Mouse (Mus musculus) left cerebral cortex, postnatal 14 days (tissue): ENCODE data around the gene Hdgf. TPM values are rescaled to one million over a fixed set of nuclear protein-coding genes. Genes with fewer than 3 reads are reported as not detected.
"Not testable (repeated sequence)": the region's sequence is repeated elsewhere in the genome, so short reads cannot be mapped to it uniquely, and the experiment has no call there.

Experiments used
- DNase-seq, 2 experiments: peaks; one replicate each; pipeline ENCODE4 v3.0.0; 2021 to 2022; ENCODE audit warnings: low spot score in 2 of 2, mixed read lengths in 1 of 2
- intact Hi-C: fragments of 180-260 bp; cut with DNase I; formaldehyde crosslinking; loops from one replicate; pipeline ENCODE4 v1.15.1; 2025
- long read RNA-seq, 2 experiments: library from polyadenylated mRNA; stranded (forward); transcript quantifications; one replicate each; pipeline ENCODE4 v2.0.0; 2021
- total RNA-seq, 2 experiments: library from RNA; stranded (reverse); gene quantifications; 2 replicates each; pipeline ENCODE4 v1.2.3; 2021

Hdgf gene
- 100 to 1,000 TPM; 130 to 139 TPM for total RNA-seq
- long read RNA-seq, experiment 1, transcript Hdgf-201 (6 exons, 2,245 nt): major isoform, 268 of 317 reads
- long read RNA-seq, experiment 1, partial matches to known transcripts: 24 of 317 reads
- long read RNA-seq, experiment 1, other reads (novel, unspliced or antisense): 25 of 317 reads
- long read RNA-seq, experiment 2, transcript Hdgf-201 (6 exons, 2,245 nt): major isoform, 237 of 272 reads
- long read RNA-seq, experiment 2, partial matches to known transcripts: 19 of 272 reads
- long read RNA-seq, experiment 2, other reads (novel, unspliced or antisense): 16 of 272 reads

DNA sequence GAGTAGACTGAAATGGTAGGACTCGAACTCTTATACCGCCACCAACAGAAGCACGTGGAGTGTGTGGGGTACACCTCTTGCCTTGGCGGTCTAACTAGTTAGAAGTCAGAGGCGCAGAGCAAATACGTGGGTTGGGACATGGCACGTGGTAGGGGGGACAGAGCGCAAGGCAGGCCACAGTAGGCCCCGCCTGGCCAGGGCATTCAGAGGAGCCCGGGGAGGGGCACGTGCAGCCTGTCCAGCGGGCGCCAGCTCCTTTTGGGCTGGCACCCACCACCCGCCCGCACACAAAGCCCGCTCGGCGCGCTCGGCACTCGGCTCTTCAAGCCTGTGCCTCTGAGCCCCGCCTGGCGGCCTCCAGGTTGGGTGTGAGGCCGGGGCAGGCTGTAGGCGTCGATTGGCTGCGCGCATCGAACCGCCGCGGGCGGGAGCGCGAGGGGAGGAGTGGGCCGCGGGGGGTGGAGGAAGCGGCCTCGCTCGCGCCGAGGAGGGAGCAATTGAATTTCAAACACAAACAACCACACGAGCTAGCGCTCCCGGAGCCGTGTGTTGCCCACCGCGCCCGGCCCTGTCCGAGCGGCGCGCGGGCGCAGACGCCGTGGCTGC, at the start of gene Hdgf:
Gene Hdgf (plus strand): TSS at position 442 of the 606 bp plus-strand sequence.
- peak; percentile 93 to 96 for DNase-seq

DNA sequence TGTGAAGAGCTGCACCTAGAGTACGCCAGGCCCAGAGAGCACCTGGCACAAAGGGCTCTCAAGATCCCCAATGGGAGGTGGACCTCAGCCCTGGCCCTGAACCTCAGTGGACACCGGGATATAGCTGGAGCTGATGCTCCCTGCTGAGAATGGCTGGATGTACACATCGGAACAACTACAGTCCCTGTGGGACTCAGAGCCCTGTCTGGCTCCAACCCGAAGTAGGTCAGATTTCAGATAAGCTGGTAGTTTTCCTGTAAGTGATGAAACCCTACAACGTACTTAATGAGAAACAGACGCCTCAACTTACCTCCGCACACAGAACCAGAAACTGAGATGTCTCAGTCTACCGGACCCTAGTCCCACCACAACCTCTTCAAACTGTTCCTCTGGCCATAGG, 48.5 kb upstream of the Hdgf start:
- intact Hi-C loops: loop anchor here (5.0 kb wide), 1 partner anchor 85 kb away; no protein-coding TSS in a partner anchor
- no peak for DNase-seq

More for the DNA sequence above, at the start of gene Hdgf:
- intact Hi-C loops: no loop called here

DNA sequence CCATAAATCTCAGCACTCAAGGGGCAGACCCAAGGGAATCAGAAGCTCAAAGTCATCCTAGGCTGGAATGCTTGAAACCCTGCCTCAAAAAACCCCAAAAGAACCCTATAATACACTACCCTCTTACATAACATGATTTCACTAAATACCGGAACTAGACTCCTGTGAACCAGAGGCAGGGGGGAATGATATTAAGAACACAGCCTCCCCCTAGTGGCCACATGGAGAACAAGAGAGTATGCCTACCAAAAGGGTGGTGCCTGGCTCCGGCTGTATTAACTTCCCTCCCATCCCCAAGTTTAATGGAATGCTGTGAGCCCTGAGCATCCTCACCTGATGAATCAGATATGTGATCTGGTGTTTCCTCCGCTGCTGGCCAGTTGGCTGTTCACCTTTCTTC, 46.3 kb upstream of the Hdgf start:
- DNase-seq: peak; percentile 79 to 80
- intact Hi-C loops: loop anchor here (5.0 kb wide), 1 partner anchor 88 kb away; no protein-coding TSS in a partner anchor

DNA sequence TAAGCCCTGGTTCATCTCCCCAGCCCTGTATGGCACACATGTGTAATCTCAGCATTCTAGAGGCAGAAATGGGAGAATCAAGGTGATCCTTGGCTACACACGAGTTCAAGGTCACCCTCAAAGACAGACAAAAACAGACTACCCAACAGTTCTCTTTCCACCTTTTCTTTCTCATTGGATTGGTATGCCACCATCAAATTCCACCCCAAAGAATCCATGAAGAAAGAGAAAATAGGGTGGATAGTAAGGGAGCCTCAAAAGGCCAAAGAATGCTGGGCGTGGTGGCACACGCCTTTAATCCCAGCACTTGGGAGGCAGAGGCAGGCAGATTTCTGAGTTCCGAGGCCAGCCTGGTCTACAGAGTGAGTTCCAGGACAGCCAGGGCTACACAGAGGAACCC, 42.0 kb upstream of the Hdgf start:
- DNase-seq, intact Hi-C loops: not testable (repeated sequence)

DNA sequence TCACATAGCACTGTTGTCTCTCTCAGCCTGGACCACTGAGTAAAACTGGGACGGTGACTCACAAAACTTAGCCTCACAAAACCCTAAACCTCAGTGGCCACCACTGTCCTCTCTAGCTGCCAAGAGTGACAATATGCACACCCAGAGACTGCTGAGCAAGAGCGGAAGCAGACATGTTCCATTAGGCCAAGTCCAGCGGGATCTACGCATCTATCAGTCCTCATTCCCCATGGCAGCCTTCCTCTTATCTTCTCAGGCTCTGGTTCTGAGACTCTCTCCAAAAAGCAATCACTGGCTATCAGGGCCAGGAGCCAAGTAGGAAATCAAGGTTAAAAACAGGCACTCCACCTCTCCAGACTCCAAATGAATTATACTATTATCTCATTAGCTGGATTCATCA, 28.4 kb upstream of the Hdgf start:
- intact Hi-C loops: no loop called here
- no peak for DNase-seq

DNA sequence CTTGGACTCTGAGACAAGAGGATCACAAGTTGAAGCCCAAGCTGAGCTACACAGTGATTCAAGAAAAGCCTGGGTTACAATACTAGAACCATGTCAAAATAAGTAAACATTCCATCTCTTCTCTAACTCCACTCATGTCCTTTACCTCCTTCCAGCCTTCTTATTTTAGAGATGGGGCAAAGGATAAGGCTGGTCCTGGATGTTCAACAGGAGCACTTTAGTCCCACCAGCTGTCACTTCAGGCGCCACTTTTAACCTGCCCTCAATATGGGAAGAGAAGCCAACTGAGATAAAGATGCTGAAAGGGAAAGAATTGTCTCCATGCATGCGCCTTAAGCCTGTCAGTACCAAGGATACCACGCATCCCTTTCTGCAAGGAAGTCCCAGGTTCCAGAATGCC, 21.8 kb upstream of the Hdgf start:
- DNase-seq: no peak
- intact Hi-C loops: loop anchor here (2.0 kb wide), 1 partner anchor 47 kb away; the partner anchor contains the start of genes Isg20l2 and Rrnad1

DNA sequence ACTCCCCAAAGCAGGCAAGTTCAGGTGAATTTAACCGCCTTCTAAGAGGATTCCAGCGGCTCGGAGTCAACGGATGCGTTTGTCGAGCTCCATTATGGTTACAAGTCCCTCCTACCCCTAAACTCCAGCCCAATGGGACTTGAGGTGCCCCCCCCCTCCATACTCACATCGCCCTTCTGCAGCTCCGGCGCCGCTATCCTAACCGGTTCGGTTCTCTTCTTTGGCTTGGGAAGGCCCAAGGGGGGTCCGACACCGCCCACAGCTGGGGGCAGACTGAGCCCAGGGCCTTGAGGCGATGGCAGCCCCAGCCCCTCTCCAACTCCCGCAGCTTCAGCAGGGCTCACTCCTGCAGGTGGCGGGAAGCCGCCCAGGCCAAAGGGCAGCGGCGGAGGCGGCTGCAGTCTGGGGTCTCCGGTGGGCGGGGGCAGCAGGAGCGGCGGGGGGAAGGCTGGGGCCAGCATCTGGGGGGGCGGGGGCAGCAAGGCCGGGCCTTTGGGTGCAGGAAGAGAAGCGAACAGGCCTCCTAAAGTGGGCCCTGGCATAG, 21.3 kb upstream of the Hdgf start:
- peak; percentile 34 to 60 for DNase-seq
- intact Hi-C loops: loop anchor here (2.0 kb wide), 1 partner anchor 46 kb away; the partner anchor contains the start of genes Isg20l2 and Rrnad1

DNA sequence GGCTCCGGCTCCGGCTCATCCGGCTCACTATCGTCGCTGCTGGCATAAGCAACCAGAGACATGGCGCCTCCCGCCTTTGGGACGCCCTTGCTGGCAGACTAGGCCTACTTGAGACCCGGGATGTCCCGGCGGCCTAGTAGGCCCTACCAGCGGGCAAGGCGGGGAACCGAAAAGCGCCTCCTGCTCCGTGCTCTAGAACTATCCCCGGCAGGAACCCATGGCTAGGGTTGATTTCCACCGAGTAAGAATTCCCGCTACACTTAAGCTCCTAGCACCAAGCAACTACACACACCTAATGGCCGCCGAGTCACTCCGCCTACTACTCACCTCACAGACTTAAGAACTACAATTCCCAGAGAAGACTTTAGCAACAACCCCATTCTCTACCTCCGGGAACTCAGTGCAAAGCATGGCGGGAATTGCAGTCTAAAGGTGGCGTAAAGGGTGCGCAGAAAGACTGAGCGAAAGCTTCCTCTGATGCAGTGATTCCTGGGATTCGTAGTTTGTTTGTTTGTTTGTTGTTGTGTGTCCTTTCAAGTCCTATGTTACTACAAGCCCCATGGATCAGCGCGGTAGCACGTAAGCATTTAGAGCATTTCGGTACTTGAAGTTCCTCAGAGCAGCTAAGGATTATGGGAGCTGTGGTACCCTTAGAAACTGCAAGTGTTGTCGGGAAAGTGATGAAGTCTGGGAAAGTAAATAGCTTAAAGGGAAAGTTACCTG, 20.7 kb upstream of the Hdgf start, which contains the start of gene Prcc:
Gene Prcc (minus strand): TSS at position 328 of the 723 bp plus-strand sequence.
- DNase-seq: peak; percentile 92 to 99
- intact Hi-C loops: loop anchor here (2.0 kb wide), 1 partner anchor 45 kb away; the partner anchor contains the start of genes Isg20l2 and Rrnad1

DNA sequence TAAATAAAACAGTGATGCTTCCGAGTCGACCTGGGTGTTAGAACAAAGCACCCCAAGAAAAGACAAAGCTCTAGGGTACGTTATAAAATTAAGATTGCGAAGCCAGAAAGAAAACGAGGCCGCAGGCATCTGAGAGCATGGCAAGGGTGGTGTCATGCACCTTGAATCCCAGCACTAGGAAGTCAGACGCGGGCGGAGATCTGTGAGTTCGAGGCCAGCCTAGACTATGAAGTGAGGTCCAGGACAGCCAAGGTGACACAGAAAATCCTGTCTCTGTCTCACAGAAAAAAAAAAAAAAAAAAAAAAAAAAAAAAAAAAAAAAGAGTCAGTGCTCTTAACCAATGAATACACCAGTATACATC, 20.1 kb upstream of the Hdgf start:
- intact Hi-C loops: no loop called here
- DNase-seq: no peak

DNA sequence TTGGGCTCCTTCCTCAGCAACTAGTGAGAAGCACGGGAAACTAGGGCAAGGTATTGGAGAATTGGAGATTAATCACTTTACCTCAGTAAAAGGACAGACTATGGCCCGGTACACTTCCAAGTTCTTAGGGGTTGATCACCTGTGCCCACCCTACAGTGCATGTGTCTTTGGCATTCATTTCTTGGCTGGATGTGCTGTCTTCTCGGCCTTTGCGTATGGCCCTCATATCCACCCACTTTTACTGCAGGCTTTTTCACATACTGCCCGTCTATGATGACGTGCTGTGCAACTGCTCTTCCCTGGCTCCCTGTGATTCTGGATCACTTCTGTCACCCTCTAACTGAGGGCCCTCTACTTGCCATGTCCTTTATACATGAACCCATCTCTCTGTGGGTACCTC, 19.7 kb upstream of the Hdgf start:
- no peak for DNase-seq

DNA sequence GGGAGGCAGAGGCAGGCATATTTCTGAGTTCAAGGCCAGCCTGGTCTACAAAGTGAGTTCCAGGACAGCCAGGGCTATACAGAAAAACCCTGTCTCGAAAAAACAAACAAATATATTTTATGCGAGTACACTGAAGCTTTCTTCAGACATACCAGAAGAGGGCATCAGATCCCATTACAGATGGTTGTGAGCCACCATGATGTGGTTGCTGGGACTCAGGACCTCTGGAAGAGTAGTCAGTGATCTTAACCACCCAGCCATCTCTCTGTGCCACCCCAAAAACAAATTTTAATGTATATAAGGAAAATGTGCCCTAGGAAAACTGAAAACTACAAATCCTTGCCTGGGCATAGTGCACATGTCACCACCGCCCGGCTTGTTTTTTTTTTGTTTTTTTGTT, 18.7 kb upstream of the Hdgf start:
- DNase-seq, intact Hi-C loops: not testable (repeated sequence)

More for the DNA sequence above, 19.7 kb upstream of the Hdgf start:
- intact Hi-C loops: no loop called here

DNA sequence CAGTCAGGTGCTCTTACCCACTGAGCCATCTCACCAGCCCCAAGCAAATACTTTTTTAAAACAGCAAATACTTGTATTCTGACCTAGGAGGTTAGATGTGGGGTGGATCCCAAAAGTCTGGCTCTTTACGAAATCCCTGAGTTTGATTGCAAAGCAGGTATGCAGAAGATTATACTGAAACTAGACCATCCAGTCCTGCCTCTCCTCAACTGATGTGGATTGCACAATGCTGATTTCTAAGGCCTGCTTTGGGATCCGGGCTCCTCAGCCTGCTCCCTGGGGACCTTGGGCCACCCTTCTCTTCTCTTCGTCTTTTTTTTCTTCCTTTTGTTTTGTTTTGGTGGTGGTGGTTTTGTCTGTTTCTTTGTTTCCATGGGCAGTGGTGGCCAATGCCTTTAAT, 14.6 kb upstream of the Hdgf start:
- intact Hi-C loops: no loop called here
- no peak for DNase-seq

DNA sequence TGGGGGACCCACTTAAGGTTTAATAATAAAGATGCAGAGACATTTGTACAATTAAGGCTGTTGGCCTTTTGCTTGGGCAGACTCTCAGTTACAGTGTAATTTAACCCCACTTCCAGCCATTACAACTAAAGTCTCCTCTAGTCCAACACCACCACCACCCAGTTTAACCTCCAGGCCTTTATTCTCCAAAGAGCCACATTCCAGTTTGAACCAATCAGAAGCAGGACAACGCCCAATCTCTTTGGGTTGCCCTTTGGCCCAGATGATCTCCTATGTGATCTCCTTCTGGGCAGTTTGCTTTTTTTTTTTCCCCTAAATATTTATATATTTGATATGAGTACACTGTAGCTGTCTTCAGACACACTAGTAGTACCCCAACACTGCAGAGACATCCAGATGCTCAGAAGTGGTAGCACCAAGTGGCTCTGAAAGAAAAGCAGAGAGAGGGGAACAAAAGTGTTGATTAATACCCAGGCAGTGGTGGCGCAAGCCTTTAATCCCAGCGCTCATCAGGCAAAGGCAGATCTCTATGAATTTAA, 12.7 kb upstream of the Hdgf start:
- intact Hi-C loops: no loop called here
- no peak for DNase-seq

DNA sequence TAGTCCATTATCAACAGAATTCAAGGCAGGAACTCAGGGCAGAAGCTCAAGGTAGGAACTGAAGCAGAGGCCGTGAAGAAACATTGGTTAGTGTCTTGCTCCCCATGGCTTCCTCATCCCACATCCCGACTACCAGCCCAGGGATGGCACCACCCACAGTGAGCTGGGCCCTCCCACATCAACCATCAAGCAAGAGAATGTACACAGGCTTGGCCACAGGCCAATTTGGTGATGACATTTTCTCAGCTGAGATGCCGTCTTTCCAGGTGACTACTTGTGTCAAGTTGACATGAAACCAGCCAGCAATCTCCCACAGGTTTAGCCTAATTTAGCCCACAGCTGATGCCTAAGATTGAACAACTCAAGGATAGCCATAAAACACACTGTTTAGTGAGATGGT, 6.9 kb upstream of the Hdgf start:
- DNase-seq: no peak
- intact Hi-C loops: no loop called here

DNA sequence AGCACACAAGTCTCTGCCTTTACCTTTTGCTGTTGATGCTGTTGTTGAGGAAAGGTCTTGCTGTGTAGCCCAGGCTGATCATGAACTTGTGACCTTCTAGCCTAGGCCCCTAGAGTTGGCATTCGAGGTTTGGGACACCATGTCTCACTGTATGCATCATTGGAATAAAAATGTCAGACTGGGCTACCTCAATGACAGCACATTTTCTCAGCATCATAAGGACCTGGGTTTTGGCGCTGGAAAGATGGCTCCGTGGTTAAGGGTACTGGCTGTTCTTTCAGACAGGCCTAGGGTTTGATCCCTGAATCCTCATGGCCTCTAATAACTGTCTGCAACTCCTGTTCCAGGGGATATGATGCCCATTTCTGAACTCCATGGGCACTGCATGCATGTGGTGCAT, 6.3 kb upstream of the Hdgf start:
- no peak for DNase-seq
- intact Hi-C loops: no loop called here

DNA sequence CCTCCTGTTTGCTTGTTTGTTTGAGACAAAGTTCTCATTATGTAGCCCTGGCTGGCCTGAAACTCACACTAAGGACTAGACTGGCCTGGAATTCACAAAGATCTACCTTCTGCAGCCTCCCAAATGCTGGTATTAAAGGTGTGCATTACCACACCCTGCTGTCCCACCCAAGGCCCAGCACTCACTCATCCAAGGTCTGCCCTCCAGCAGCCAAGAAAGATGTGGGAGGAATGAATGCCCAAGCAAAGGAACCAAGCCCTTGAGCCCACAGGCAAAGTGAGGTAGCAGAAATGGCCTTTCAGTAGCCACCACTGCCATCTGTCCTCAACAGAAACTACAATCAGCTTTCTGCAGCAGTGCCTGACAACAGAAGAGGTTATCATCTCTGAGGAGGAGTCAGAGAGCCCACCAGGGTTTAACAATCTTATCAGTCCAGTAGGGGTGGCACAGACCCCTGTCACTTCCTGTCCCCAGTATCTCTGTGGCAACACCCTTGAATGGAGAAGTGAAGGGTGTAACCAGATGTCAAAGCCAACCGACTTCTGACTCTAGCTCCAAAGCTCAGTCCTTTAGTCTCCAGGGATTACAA, 5.0 kb upstream of the Hdgf start:
- DNase-seq: no peak
- intact Hi-C loops: no loop called here

DNA sequence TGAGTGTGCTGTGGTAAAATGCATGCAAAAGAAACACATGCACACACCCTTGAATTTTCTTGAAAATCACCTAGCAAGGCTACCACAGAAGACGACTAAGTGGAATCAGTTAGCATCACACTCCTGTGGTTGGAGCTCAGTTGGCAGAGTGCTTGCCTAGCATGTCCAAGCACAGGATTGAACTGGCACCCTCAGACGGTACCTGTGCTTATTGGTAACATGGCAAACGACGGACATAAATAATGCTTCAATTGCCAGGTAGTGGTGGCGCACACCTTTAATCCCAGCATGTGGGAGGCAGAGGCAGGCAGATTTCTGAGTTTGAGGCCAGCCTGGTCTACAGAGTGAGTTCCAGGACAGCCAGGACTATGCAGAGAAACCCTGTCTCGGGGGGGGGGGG, 4.2 kb upstream of the Hdgf start:
- intact Hi-C loops, DNase-seq: not testable (repeated sequence)

DNA sequence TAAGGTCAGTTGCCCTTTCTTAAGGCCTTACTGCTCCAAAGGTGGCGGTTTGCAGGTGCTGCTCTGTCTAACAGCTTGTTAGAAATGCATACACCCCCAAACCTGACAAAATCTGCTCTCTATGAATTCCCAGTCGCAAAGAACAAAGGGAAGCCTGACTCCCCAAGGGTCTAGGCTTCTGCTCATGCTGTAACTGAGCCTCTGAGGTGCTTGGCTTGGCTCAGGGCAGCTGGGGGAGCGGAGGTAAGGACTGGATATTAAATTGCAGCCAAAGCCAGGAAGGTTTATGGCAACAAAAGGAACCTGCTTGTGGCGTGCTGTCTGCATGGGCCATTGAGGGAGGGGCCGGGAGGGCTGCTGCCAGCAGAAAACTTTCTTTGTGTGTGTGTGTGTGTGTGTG, 2.3 kb upstream of the Hdgf start:
- no peak for DNase-seq
- intact Hi-C loops: no loop called here

DNA sequence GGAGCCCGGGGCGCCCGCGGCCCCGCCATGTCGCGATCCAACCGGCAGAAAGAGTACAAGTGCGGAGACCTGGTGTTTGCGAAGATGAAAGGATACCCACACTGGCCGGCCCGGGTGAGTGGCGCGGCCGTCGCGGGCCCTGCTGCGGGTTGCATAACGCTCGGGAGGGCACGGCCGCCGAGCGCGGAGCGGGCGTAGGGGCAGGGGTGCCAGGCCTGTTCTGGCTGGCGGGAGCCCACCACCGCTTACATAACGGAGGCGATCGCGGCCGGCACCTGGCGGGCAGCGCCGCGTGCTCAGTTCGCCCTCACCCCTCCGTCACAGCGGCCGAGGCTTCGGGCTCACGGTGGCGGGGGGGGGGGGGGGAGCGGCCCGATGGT, 470 bp downstream of the Hdgf start:
- intact Hi-C loops: no loop called here
- peak in 1 of 2 experiments; percentile 48 for DNase-seq
